Mouse (Mus musculus) A20 (cell line): ENCODE measurements around the gene Mt4.
A peak's percentile ranks its signal among the peaks of the same experiment; 100 is the strongest.

Experiments
- DNase-seq: peaks from one replicate; pipeline ENCODE4 v3.0.0-alpha.2; 2011; ENCODE audit warnings: low read depth, low spot score

Mt4 gene

DNA sequence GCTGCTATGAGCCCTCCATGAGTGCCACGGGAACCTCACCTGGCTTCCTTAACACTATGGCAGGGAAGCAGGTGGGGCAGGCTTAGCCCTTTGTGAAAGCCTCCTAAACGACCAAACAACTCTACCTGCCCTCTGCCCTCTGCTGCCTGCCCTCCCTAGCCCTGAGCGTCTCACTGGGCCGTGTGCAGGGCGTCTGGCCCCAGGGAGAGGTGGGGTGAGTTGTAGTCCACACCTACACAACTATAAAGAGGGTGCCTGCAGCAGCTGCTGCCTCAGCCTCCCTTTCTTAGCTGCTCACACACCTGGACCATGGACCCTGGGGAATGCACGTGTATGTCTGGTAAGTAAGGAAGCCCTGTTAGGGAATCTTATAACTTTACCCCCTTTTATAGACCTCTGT, at the start of gene Mt4:
Gene Mt4 (plus strand): TSS at position 265 of the 400 bp plus-strand sequence.
- no peak for DNase-seq

DNA sequence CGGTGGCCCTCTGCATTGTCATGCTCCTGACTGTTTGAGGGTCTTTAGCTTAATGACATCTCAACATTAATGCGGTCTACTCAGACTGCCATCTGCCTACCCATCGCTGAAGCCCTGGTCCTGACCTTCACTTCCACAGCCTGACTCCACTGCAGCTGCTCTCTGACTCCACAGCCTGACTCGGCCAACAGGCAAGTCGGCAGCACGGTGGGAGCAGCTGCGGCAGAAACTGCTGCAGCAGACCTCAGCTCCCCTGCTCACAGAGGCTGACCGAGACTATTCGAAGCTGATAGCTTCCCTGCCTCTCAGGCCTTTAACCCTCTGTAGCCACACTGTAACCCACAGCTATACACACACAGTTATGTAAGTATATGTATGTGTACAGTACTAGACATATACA, 49.0 kb upstream of the Mt4 start:
- no peak for DNase-seq

DNA sequence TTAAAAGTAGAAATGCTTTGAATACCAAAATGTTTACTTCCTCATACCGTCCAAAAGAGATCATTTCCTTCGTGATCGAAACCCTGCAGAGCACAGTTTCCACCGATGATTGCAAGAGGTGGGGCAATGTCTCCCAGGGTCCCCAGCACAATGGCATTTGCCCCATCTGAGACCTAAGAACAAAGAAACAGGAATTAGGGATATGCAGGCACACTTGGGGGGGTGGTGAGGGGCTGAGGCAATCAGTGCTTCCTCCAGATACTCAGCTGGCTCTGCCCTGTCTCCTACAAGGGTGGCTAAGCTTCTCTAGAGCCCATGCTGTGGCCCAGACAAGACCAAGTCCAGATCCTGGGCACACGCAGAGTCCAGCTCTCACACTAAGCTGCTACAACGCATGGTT, 47.3 kb upstream of the Mt4 start:
- peak; percentile 75 for DNase-seq

- DNase-seq: no peak
These were observed 44.1 kb upstream of the Mt4 start for GRCm38 (mm10) chr8:94092848-94093247.

DNA sequence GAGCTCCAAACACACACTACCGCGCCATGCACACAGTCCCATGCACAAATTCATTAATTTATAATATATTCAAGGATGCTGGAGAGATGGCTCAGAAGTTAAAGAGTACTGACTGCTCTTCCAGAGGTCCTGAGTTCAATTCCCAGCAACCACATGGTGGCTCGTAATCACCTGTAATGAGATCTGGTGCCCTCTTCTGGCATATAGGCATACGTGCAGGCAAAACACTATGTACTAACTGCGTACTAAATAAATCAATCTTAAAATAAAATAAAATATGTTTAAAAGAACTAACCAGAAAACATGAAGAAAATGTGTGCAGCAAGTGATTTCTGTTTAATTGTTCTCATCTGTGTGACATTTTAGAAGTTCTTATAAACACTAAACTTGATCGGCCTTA, 42.7 kb upstream of the Mt4 start:
- DNase-seq: no peak

DNA sequence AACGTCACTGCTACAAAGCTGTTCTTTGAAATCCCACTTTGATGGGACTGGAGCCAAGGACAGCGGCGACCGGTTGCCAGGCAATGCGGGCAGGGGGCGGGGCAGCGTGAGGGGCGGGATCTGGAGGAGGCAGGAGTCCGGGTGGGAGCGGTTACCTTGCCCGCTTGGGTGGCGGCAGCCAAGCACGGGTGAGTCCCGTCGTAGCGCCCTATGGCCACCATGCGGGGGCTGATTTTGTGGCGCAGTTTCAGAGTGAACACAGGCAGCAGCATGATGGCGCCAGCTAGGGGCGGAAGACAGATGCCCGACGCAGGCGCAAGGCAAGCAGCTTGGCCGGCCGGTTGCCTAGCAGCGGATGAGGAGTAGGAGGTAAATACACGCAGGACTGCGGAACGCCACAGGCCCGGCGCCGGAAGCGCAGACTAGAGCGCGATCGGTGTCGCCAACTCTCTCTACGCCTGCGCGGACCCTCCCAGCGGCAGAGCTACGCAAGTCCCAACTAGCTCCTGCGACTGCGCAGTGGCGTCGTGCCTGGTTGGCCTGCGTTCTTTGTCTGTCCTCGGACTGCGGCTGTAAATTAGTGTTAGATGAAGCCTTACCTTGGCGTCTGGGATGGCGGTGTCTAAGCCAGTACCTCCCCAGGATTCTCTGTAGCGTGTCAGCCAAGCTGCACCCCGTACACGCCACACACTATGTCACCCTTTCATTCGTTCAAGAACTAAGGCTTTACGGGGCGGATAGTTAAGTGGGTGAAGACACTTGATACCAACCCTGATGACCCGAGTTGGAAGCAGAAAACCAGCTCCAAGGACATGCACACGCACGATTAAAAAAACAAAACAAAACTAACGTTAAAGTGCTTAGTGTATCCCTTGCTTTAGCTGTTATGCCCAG, 38.7 kb upstream of the Mt4 start, which contains the start of gene Bbs2:
Gene Bbs2 (minus strand): TSS at position 848 of the 894 bp plus-strand sequence.
- peak; percentile 99 for DNase-seq

- DNase-seq: no peak
These were observed 38.0 kb upstream of the Mt4 start for GRCm38 (mm10) chr8:94098996-94099395.

GRCm38 (mm10) chr8:94104146-94104545, 32.9 kb upstream of the Mt4 start:
- no peak for DNase-seq

GRCm38 (mm10) chr8:94107871-94108270, 29.1 kb upstream of the Mt4 start:
- DNase-seq: no peak

- DNase-seq: no peak
These were observed 27.6 kb upstream of the Mt4 start for GRCm38 (mm10) chr8:94109396-94109795.

- no peak for DNase-seq
These were observed 27.2 kb upstream of the Mt4 start for GRCm38 (mm10) chr8:94109835-94110234.

DNA sequence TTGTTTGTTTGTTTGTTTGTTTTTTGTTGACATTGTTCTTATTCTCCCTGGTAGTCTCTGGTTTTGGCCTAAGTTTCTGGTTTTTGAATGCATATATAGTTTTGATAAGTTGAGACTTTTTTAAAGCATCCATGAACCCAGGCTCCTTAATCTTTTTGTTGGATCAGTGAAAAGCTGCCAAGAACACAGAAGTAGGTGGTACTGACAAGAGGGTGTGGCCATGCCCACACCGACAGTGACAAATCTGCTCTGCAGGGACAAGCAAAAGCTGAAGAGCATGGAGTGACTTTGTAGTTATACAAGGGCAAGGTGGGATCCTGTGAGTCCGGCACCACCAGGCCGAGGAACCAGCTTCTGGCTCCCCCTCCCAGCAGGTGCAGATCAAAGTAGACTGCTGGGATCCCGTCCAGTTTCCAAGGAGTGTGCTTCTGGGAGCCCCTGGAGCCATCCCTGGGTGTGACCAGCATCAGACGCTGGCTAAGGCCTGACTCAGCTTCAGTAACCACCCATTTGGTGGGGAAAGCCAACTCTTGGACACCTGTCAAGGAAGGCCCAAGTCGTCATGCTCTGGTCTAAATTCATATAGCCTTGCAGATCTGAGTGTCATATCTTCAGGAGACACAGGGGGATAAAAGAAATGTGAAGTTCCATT, 26.3 kb upstream of the Mt4 start:
- DNase-seq: no peak

DNA sequence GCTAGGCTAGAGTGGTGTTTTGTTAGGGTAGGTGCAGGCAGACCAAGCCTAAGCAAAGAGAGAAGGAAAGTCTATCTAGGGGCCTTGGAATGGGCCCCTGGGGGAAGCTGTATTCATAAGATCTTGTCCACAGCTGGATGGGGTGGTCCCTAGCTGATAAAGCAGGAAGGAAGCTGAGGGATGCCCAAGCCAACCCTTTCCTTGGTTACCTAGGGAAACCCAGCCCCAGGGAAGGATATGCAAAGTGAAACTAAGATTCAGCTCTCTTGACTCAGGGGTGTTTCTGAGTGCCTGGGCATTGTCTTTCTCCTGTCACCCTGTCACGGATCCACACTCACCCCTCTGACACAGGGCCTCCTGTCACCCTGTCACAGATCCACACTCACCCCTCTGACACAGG, 23.6 kb upstream of the Mt4 start:
- DNase-seq: no peak

DNA sequence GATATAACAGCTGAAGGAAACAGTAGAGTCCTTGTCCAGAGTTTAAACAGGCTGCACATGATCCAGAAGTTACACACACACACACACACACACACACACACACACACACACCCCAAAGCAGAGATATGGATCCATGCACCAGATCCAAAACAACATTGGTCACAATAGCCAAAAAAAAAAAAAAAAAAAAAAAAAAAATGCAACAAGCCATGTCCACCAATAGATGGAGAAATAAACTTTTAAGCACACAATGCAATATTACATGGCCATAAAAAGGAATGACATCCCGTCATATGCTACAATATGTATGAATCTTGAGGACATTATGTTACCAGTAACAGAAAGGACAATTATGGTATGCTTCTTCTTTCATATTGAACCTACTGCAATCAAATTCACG, 23.0 kb upstream of the Mt4 start:
- DNase-seq: no peak

DNA sequence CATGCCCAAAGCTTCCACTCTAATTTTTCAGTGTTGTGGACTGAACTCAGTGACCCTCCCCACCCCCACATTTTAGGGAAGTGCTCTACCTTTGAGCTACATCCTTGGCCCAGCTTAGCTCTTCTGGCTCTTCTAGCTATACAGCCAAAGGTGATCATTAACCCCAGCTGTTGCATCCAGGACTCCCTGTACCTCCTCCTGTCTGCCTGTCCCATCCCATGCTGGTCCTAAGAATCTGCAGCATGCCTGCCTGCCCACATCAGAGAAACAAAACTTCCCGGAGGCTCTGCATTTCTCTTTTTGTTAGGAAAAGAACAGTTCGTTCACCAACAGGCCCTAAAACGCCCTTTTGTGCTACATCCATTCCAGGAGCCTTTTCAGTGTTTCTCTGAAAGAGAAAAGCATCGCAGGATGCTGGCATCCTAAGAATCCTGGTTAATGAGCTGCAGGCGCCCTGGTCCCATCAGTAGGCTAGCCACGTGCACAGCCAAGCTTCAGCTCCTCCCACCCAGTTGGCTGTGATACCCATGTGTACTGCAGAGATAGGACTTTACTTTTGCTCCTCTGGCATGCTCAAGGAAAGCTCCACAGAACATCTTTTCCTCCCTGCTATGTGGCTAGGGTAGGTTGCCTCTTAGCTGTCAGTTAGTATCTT, 18.1 kb upstream of the Mt4 start:
- peak; percentile 7 for DNase-seq

DNA sequence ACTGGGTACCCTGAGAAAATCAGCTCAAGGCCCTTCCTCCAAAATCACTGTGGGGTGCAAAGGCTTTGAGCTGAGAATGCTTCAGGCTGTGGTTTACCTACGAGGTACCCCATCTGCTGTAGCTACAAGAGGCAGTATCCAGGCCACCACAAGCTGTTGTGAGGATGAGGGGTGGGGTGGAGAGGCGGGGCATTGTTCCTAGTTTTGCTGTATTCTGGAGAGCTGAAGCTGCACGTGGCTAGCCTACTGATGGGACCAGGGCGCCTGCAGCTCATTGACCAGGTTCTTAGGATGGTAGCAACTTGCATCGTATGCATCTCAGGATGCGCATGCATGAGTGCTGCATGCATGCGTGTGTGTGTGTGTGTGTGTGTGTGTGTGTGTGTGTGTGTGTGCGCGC, 15.4 kb upstream of the Mt4 start:
- no peak for DNase-seq

DNA sequence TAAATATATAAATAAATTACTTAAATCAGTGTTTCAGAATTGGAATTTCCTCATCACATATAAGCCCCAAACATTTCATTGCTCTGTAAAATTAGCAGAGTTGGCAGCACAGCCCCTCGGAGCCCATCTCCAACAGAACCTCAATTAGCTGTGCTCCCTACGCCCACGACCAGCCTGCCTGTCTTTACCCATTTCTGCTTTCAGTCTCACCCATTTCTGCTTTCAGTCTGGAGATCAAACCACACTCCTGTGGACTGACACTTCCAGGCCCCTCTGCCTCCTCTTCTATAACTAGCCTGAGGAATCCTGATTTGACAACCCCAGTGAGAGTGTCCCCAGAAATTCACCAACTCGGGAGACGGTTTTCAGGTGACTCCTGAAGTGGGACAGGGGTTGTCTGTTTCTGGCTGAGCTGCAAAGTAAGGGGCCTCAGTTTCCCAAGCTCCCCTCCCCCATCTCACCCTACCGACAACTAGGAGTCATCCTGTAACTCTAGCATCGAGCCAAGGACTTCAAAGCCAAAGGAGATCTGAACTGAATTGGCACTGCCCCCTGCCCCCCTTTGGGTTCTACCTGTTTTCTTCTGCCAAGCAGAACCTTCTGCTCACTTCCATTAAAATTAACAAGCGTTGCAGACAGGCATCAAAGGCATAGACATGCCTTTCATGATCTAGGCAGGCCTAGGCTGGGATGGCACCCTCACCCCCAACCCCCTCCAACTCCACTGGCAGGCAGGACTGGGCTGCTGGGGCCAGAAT, 14.1 kb upstream of the Mt4 start:
- peak; percentile 41 for DNase-seq

DNA sequence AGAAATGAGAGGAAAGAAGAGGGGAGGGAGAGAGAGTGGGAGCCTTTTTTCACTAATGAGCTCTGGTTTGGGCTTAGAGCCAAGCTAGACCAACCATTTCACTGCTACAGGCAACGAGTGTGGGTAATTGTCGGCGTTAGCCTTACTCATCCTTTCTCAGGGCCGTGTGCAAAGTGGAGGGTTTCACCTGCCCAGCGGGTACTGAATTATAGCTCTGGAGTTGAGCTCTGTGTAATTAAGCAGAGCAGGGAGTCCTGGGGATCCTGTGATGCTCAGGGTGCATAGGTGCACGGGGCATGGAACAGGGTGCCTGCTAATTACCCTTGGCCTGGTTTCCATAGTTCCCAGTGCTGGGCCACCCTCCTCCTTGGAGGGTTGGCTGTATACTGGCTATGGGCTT, 9.3 kb upstream of the Mt4 start:
- DNase-seq: no peak

GRCm38 (mm10) chr8:94129133-94129789, 7.7 kb upstream of the Mt4 start:
- DNase-seq: no peak

GRCm38 (mm10) chr8:94130126-94130525, 6.9 kb upstream of the Mt4 start:
- DNase-seq: no peak

DNA sequence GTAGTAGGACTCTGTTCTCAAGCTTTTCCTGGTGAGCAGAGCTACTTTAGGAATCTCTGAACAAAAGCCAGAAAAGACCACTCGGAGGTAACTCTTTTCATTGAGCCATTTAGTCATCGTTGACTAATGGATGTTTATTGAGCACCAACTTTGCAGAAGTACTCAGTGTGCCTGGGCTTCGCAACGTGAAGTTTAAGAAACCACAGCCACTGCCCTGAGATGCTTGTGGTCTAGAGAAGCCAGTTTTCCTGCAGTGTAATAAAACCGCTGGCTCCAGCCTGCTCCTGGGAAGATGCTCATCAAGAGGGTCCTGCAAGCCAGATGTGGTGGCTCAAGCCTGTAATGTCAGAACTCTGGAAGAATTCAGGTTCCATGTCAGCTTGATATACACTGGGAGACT, 4.9 kb upstream of the Mt4 start:
- DNase-seq: no peak
